Mouse (Mus musculus): ENCODE measurements around the gene 1700015G11Rik. TPM values are rescaled to one million over a fixed set of nuclear protein-coding genes. Genes with fewer than 3 reads are reported as not detected.

1700015G11Rik gene
- polyA plus RNA-seq, 2 experiments from 2014 or later = not detected

- no peak for ATAC-seq
Measured at GRCm38 (mm10) chr7:51964681-51965080, 50.8 kb downstream of the 1700015G11Rik start.

- no peak for ATAC-seq
Measured at GRCm38 (mm10) chr7:51962219-51962952, 53.1 kb downstream of the 1700015G11Rik start.

Other genes starting within 250 kb of the 1700015G11Rik start
- gene Gas2, start 153.7 kb downstream of the 1700015G11Rik start, polyA plus RNA-seq (2017; shearing (Covaris generic)) = 1 to 10 TPM; 2.1 to 2.3 TPM
- 1 to 10 TPM in 1 of 2 experiments, under 1 TPM in 1; 0.73 to 1.5 TPM for gene Fancf, start 153.5 kb downstream of the 1700015G11Rik start, polyA plus RNA-seq (2017; shearing (Covaris generic))
- gene Svip, start 9.7 kb downstream of the 1700015G11Rik start, polyA plus RNA-seq (2017; shearing (Covaris generic)) = 1 to 10 TPM in 1 of 2 experiments, under 1 TPM in 1; 0.44 to 1.3 TPM